Mouse (Mus musculus) cerebellum, adult 11 months (tissue): ENCODE measurements around the gene Anxa3.

Source experiments
- DNase-seq: peaks from one replicate; pipeline ENCODE4 v3.0.0; 2022

The Anxa3 gene

GRCm38 (mm10) chr5:96792936-96793718, at the start of gene Anxa3:
Gene Anxa3, plus strand, starts transcription at chr5:96793339.
- DNase-seq, result no peak

- no peak for DNase-seq
These were observed 45.7 kb upstream of the Anxa3 start for GRCm38 (mm10) chr5:96747195-96747984.

GRCm38 (mm10) chr5:96757615-96758014, 35.5 kb upstream of the Anxa3 start:
- DNase-seq, result no peak

GRCm38 (mm10) chr5:96762021-96762420, 31.1 kb upstream of the Anxa3 start:
- no peak for DNase-seq

GRCm38 (mm10) chr5:96768846-96769471, 24.2 kb upstream of the Anxa3 start:
- peak; percentile 6 for DNase-seq

- DNase-seq, result no peak
These were observed 9.4 kb upstream of the Anxa3 start for GRCm38 (mm10) chr5:96783506-96784288.

- DNase-seq, result no peak
These were observed 8.0 kb upstream of the Anxa3 start for GRCm38 (mm10) chr5:96785096-96785495.

- DNase-seq, result no peak
These were observed 717 bp upstream of the Anxa3 start for GRCm38 (mm10) chr5:96792422-96792821.

- DNase-seq, result no peak
These were observed 955 bp downstream of the Anxa3 start for GRCm38 (mm10) chr5:96793953-96794635.

GRCm38 (mm10) chr5:96795752-96796151, 2.6 kb downstream of the Anxa3 start:
- no peak for DNase-seq

GRCm38 (mm10) chr5:96797465-96797864, 4.3 kb downstream of the Anxa3 start:
- no peak for DNase-seq

GRCm38 (mm10) chr5:96799165-96799564, 6.0 kb downstream of the Anxa3 start:
- DNase-seq, result no peak

- no peak for DNase-seq
These were observed 6.8 kb downstream of the Anxa3 start for GRCm38 (mm10) chr5:96799969-96800368.

- no peak for DNase-seq
These were observed 9.0 kb downstream of the Anxa3 start for GRCm38 (mm10) chr5:96802185-96802584.

- DNase-seq, result no peak
These were observed 10.0 kb downstream of the Anxa3 start for GRCm38 (mm10) chr5:96803091-96803490.

- DNase-seq, result no peak
These were observed 11.2 kb downstream of the Anxa3 start for GRCm38 (mm10) chr5:96804304-96804703.

- DNase-seq, result no peak
These were observed 11.7 kb downstream of the Anxa3 start for GRCm38 (mm10) chr5:96804813-96805212.

GRCm38 (mm10) chr5:96810620-96811019, 17.5 kb downstream of the Anxa3 start:
- no peak for DNase-seq

- no peak for DNase-seq
These were observed 31.7 kb downstream of the Anxa3 start for GRCm38 (mm10) chr5:96824769-96825327.

- DNase-seq, result no peak
These were observed 34.0 kb downstream of the Anxa3 start for GRCm38 (mm10) chr5:96827176-96827575.

- no peak for DNase-seq
These were observed 41.2 kb downstream of the Anxa3 start for GRCm38 (mm10) chr5:96834338-96834737.

- no peak for DNase-seq
These were observed 54.8 kb downstream of the Anxa3 start for GRCm38 (mm10) chr5:96847986-96848385.
